Mouse (Mus musculus): ENCODE data around the gene Fam221b.

Fam221b gene

GRCm38 (mm10) chr4:43613060-43613730, 55.8 kb downstream of the Fam221b start:
- DNase-seq (ENCODE audit: low spot score) = no peak

DNA sequence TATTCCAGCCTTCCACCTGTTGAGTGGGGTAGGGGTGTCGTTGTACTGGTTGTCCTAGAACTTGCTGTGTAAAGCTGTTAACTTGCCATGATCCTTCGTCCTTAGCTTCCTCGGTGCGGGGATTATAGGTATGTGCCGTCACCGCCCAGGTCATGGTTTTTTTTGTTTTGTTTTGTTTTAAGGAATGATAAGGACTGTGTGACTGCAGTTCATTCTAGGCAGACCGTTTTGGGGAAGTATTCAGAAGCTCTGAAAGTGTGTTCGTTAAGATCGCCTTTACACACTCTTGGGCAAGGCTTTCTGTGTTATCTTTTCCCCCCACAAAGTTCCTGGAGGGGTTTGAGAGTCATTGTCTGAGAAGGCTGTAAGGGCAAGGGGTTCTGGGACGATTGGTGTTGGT, 56.4 kb downstream of the Fam221b start:
- DNase-seq (ENCODE audit: low spot score) = no peak
